Mouse (Mus musculus): ENCODE data around the gene 1700057G04Rik.

DNA sequence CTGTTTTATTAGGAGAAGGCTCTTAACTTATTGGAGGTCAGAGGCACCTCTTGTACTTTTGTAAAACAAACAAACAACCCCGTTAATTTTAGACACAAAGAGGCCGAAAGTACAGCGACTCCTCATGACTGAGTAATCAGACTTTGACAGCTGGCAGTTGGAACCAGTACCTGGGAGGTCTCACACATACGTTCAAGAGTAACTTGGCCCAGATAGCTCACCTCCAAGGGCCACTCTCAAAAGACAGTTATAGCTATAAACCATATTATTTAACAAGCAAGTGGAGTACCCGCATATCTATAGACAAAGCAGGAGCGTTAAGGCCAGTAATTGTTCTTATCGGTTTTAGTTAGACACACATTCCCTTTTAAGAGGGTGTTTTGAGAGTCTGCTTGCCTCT is 32.8 kb upstream of the 1700057G04Rik start:
- TF ChIP-seq CTCF (IDR thresholded peaks at IDR 0.05) (no peak), EP300 (IDR thresholded peaks at IDR 0.05) (no peak)
